Mouse (Mus musculus): ENCODE results near the gene Cbarp. TPM values are rescaled to one million over a fixed set of nuclear protein-coding genes. Genes with fewer than 3 reads are reported as not detected.

Cbarp gene
- 18.7 and 25.0 TPM in 2 replicates for polyA plus RNA-seq (2012; rRNA removed)

GRCm38 (mm10) chr10:80140666-80141035 lies at the start of gene Cbarp:
Gene Cbarp (minus strand): TSS chr10:80140835.

GRCm38 (mm10) chr10:80179068-80180051 lies 38.7 kb upstream of the Cbarp start, which contains the start of gene Efna2:
Gene Efna2 (plus strand): TSS chr10:80179482.

DNA sequence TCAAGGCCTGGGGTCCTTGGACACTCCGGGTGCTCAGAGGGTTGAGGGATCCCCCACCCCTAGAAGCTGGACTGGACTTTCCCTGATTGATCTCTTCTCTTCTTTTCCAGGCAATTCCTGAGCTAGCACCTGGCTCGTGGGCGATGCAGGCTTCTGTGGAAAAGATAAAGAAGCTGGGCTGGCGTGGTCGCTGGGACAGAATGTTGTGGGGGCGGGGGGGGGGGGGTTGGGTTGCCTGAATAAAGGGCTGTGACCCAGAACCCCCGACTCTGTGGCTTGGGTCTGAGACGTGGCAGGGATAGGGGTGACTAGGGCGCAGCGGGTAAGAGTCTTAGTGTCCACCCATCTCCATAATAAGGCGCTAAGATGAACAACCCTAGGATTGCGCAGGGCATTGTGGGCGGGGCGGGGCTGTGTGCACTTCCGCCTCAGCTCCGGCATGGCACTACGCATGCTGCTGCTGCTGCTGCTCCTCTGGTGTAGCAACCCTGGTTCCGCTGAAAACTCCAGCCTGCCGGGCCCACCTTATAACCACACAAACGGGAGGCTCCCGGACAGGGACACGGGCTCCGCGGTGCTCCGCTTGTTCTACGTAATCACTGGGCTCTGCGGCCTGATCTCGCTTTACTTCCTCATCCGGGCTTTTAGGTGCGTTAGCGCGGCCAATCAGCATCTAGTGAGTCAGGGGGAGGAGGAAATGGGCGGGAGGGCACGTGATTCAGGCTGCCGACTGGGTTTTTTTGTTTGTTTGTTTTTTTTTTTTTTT lies 32.1 kb upstream of the Cbarp start, which contains the start of gene 1600002K03Rik:
Gene 1600002K03Rik, plus strand, starts transcription at position 418 of the 766 bp plus-strand sequence.

DNA sequence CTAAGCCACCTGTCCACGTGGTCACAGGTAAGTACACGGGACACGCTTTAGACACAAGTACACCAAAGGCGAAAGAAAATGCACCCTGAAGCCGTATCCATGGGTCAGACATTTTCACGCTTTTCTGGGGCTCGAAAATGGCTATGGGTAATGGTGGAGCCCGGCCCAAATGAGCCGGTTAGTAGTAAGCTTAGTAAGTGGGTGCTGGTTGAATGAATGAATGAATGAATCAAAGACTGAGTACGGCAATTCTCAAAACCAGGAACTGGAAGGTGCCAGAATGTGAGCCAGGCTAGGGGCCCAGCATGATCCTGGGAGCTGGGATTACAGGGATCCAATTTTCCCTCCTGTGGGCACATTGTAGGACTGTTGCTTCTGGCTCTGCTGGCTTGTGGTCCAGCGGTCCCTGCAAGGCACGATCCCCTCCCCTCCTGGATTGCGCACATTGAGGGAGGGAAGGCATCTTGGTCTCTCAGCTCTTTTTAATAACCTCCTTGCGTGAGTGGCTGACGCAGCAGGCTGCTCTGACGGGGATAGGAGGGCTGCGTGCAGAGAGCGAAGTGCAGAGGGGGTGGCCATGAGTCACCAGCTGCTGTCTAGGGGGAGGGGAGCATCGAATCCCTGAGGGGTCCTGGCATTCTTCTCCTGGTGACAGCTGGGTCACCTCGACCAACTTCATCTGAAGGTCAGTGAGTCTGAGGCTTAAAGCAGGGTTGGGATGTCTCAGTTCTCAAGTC lies 24.9 kb upstream of the Cbarp start, which contains the start of gene Cirbp:
Gene Cirbp, plus strand, starts transcription at position 594 of the 737 bp plus-strand sequence.

DNA sequence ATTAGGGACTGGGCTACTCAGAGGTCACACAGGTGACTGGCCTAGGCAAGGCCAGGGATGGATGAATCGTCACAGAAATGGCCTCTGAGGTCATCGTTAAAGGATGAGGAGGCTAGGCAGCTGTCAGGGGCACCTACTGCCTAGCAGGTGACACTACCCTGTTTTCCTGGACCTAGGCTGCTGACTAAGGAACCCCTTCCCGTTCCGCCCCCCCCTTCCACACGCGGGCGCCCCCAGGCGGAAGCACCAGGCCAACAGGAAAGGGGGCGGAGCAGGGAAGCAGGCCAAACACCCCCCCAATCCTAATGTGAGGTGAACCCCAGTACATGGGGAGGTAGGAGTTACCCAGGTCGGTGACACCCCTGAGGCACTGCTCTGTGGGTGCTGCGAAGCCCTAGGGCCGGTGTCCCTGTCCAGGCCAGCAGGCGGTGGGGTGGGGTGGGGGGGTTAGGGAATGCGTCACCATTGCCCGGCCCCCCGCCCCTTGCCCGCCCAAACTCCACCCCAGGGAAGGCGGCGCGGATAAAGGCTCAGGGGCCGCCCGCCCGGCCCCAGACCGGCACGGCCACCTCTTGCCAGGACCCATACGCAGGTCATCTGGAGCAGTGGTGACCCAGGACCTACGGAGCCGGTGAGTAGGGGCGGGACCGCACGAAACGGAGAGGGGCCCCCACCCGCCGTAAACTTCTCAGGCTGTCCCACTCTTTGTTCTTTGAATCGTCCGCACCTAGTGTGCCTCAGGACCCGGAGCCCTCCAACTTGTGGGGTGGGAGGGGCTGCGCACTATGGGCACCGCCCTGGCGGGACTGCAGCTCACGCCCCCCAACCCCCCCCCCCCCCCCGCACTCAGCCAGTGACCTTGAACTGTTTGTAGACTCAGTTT lies 7.3 kb upstream of the Cbarp start, which contains the start of gene Midn:
Gene Midn, plus strand, starts transcription at position 554 of the 883 bp plus-strand sequence.

GRCm38 (mm10) chr10:80138553-80139438 lies 1.8 kb downstream of the Cbarp start, which contains the start of gene Atp5d:
Gene Atp5d (plus strand): TSS chr10:80138632.

GRCm38 (mm10) chr10:80115290-80115943 lies 25.2 kb downstream of the Cbarp start, which contains the start of gene Stk11:
Gene Stk11 (plus strand): TSS chr10:80115803.

GRCm38 (mm10) chr10:80105460-80105859 lies 35.2 kb downstream of the Cbarp start, which contains the start of gene Sbno2:
Gene Sbno2 (minus strand): TSS chr10:80105571.

Other genes starting within 250 kb of the Cbarp start
- 72.2 and 178 TPM in 2 replicates for gene Cfd, start 250.0 kb downstream of the Cbarp start, polyA plus RNA-seq (2012; rRNA removed)
- gene Med16, start 231.9 kb downstream of the Cbarp start, polyA plus RNA-seq (2012; rRNA removed), result 32.6 and 42.6 TPM in 2 replicates
- gene Gm26602, start 230.0 kb downstream of the Cbarp start, polyA plus RNA-seq (2012; rRNA removed), result not detected in 2 replicates
- 7.4 and 9.7 TPM in 2 replicates for gene Kiss1r, start 223.9 kb downstream of the Cbarp start, polyA plus RNA-seq (2012; rRNA removed)
- 255 and 260 TPM in 2 replicates for gene R3hdm4, start 219.6 kb downstream of the Cbarp start, polyA plus RNA-seq (2012; rRNA removed)
- gene Arid3a, start 213.8 kb downstream of the Cbarp start, polyA plus RNA-seq (2012; rRNA removed), result 7.4 and 10.0 TPM in 2 replicates
- 24.7 and 30.0 TPM in 2 replicates for gene Wdr18, start 180.7 kb downstream of the Cbarp start, polyA plus RNA-seq (2012; rRNA removed)
- gene Grin3b, start 170.1 kb downstream of the Cbarp start, polyA plus RNA-seq (2012; rRNA removed), result 0.12 TPM in 1 of 2 replicates, not detected in the other
- 256 and 400 TPM in 2 replicates for gene Tmem259, start 156.5 kb downstream of the Cbarp start, polyA plus RNA-seq (2012; rRNA removed)
- 68.4 and 74.9 TPM in 2 replicates for gene Cnn2, start 152.3 kb downstream of the Cbarp start, polyA plus RNA-seq (2012; rRNA removed)
- 14.0 and 17.3 TPM in 2 replicates for gene Abca7, start 144.3 kb downstream of the Cbarp start, polyA plus RNA-seq (2012; rRNA removed)
- 6.0 and 9.1 TPM in 2 replicates for gene Arhgap45, start 124.2 kb downstream of the Cbarp start, polyA plus RNA-seq (2012; rRNA removed)
- gene Polr2e, start 101.0 kb downstream of the Cbarp start, polyA plus RNA-seq (2012; rRNA removed), result 51.4 and 57.1 TPM in 2 replicates
- gene Gpx4, start 93.7 kb downstream of the Cbarp start, polyA plus RNA-seq (2012; rRNA removed), result 404 and 629 TPM in 2 replicates
- gene Sbno2, start 35.3 kb downstream of the Cbarp start, polyA plus RNA-seq (2012; rRNA removed), result 25.7 and 25.9 TPM in 2 replicates
- 89.6 and 104 TPM in 2 replicates for gene Stk11, start 25.0 kb downstream of the Cbarp start, polyA plus RNA-seq (2012; rRNA removed)
- gene Atp5d, start 2.2 kb downstream of the Cbarp start, polyA plus RNA-seq (2012; rRNA removed), result 2,554 and 5,321 TPM in 2 replicates
- 112 and 128 TPM in 2 replicates for gene Midn, start 7.4 kb upstream of the Cbarp start, polyA plus RNA-seq (2012; rRNA removed)
- gene Cirbp, start 25.1 kb upstream of the Cbarp start, polyA plus RNA-seq (2012; rRNA removed), result 45.7 and 52.7 TPM in 2 replicates
- 10.9 TPM in 2 replicates for gene 1600002K03Rik, start 32.1 kb upstream of the Cbarp start, polyA plus RNA-seq (2012; rRNA removed)
- gene Efna2, start 38.6 kb upstream of the Cbarp start, polyA plus RNA-seq (2012; rRNA removed), result 4.5 and 6.8 TPM in 2 replicates
- gene Mum1, start 85.6 kb upstream of the Cbarp start, polyA plus RNA-seq (2012; rRNA removed), result 11.7 and 16.0 TPM in 2 replicates
- gene Ndufs7, start 108.3 kb upstream of the Cbarp start, polyA plus RNA-seq (2012; rRNA removed), result 611 and 945 TPM in 2 replicates
- 17.6 and 31.4 TPM in 2 replicates for gene Gamt, start 120.2 kb upstream of the Cbarp start, polyA plus RNA-seq (2012; rRNA removed)
- gene Dazap1, start 120.7 kb upstream of the Cbarp start, polyA plus RNA-seq (2012; rRNA removed), result 56.6 and 62.6 TPM in 2 replicates
- 607 and 796 TPM in 2 replicates for gene Rps15, start 151.6 kb upstream of the Cbarp start, polyA plus RNA-seq (2012; rRNA removed)
- gene Apc2, start 155.1 kb upstream of the Cbarp start, polyA plus RNA-seq (2012; rRNA removed), result 0.72 and 0.77 TPM in 2 replicates
- 36.0 and 44.8 TPM in 2 replicates for gene 2310011J03Rik, start 179.7 kb upstream of the Cbarp start, polyA plus RNA-seq (2012; rRNA removed)
- gene Pcsk4, start 188.7 kb upstream of the Cbarp start, polyA plus RNA-seq (2012; rRNA removed), result 5.0 and 5.9 TPM in 2 replicates
- gene Reep6, start 189.1 kb upstream of the Cbarp start, polyA plus RNA-seq (2012; rRNA removed), result 5.4 and 6.8 TPM in 2 replicates
- 19.8 and 25.0 TPM in 2 replicates for gene Adamtsl5, start 207.6 kb upstream of the Cbarp start, polyA plus RNA-seq (2012; rRNA removed)
- gene Plk5, start 215.6 kb upstream of the Cbarp start, polyA plus RNA-seq (2012; rRNA removed), result 0.57 and 0.63 TPM in 2 replicates
- 11.5 and 24.4 TPM in 2 replicates for gene Mex3d, start 246.8 kb upstream of the Cbarp start, polyA plus RNA-seq (2012; rRNA removed)

Data from stomach, adult 2 months (tissue).